Mouse (Mus musculus): ENCODE measurements at regions not wholly inside any gene's neighbourhood (a gene's known extent, or its start where the extent isn't known, plus 50 kb on each side); places are given as distances from the start of the nearest gene placed in this dataset.

- H3K4me1 ChIP-seq (ENCODE audit: control insufficient read depth, insufficient read depth, low read length), result no peaks in the 10 kb centered on the region
- 53% methylated on average over 3 of the region's 3 CpGs for WGBS
Measured at GRCm38 (mm10) chr1:28324141-28324540, 455.9 kb downstream of the Gm597 start.

More at GRCm38 (mm10) chr1:28324141-28324540, 455.9 kb downstream of the Gm597 start:
- DNase-seq, result no peak
- no peak overlapping the region for H3K27ac ChIP-seq (ENCODE audit: insufficient read depth, low read depth, low read length)
- no peaks in the 10 kb centered on the region for H3K27me3 ChIP-seq (replicated peaks; ENCODE audit: control insufficient read depth, insufficient read depth, low read length)
- TF ChIP-seq CTCF (conservative IDR thresholded peaks at IDR 0.05; ENCODE audit: insufficient read depth, insufficient read length, low read depth, low read length) (no peak), POLR2A (IDR thresholded peaks at IDR 0.05; ENCODE audit: low read depth, low read length) (no peak)
- no peaks in the 10 kb centered on the region for H3K36me3 ChIP-seq (ENCODE audit: control insufficient read depth, insufficient read depth, low read length)
- no peak overlapping the region for H3K4me3 ChIP-seq (ENCODE audit: insufficient read depth, low read depth, low read length)

Measured in kidney, adult 2 months (tissue).